Mouse (Mus musculus): ENCODE measurements around the gene Rnf138rt1. TPM values are rescaled to one million over a fixed set of nuclear protein-coding genes. Genes with fewer than 3 reads are reported as not detected.

The Rnf138rt1 gene
- total RNA-seq (2014; rRNA removed; ENCODE audit: low replicate concordance) = not detected in 2 replicates
- polyA plus RNA-seq (2015; fragmentation: Nextera tagmentation; extraction: Ambion mirVana) = 0.10 TPM in 1 of 2 replicates, not detected in the other

GRCm38 (mm10) chrX:163760617-163761434 lies at the start of gene Rnf138rt1:
Rnf138rt1 (minus strand) TSS chrX:163761329.
- no peak for TF ChIP-seq CTCF (IDR thresholded peaks at IDR 0.05; ENCODE audit: low read depth)
- no peak for TF ChIP-seq EP300 (IDR thresholded peaks at IDR 0.05; ENCODE audit: low read depth)
- H3K36me3 ChIP-seq (replicated peaks; ENCODE audit: control insufficient read depth, insufficient read depth, low read length) = no peaks in the 10 kb centered on the region
- ATAC-seq (ENCODE audit: insufficient read depth, low read depth) = no peak
- DNase-seq (ENCODE audit: low spot score) = no peak
- no peaks in the 10 kb centered on the region for H3K27me3 ChIP-seq (ENCODE audit: control insufficient read depth, insufficient read depth, low read length)
- 24% methylated on average over 42 of the region's 42 CpGs for WGBS
- peak within 1 kb of the TSS; percentile 65 for H3K4me2 ChIP-seq (ENCODE audit: low read depth, low read length)
- no peak within 1 kb of the TSS for H3K9ac ChIP-seq (replicated peaks; ENCODE audit: low read depth, low read length)
- H3K4me3 ChIP-seq (ENCODE audit: low read depth, low read length) = peak within 1 kb of the TSS; percentile 37
- no peaks in the 10 kb centered on the region for H3K9me3 ChIP-seq (replicated peaks; ENCODE audit: control insufficient read depth, low read length)
- H3K27ac ChIP-seq (ENCODE audit: low read depth) = no peak within 1 kb of the TSS
- H3K4me1 ChIP-seq (ENCODE audit: control insufficient read depth, insufficient read depth) = no peaks in the 10 kb centered on the region

- 63% methylated on average over 1 of the region's 1 CpGs for WGBS
- Histone ChIP-seq H3K36me3 (replicated peaks; ENCODE audit: control insufficient read depth, insufficient read depth, low read length) (no peaks in the 10 kb centered on the region), H3K9ac (replicated peaks; ENCODE audit: low read depth, low read length) (no peak overlapping the region), H3K4me3 (ENCODE audit: low read depth, low read length) (no peak overlapping the region), H3K4me2 (ENCODE audit: low read depth, low read length) (no peak overlapping the region), H3K27me3 (ENCODE audit: control insufficient read depth, insufficient read depth, low read length) (no peaks in the 10 kb centered on the region), H3K9me3 (replicated peaks; ENCODE audit: control insufficient read depth, low read length) (no peaks in the 10 kb centered on the region), H3K4me1 (ENCODE audit: control insufficient read depth, insufficient read depth) (no peaks in the 10 kb centered on the region), H3K27ac (ENCODE audit: low read depth) (no peak overlapping the region)
- TF ChIP-seq CTCF (IDR thresholded peaks at IDR 0.05; ENCODE audit: low read depth) = no peak
- no peak for TF ChIP-seq EP300 (IDR thresholded peaks at IDR 0.05; ENCODE audit: low read depth)
- no peak for ATAC-seq (ENCODE audit: insufficient read depth, low read depth)
- DNase-seq (ENCODE audit: low spot score) = no peak
Observed at GRCm38 (mm10) chrX:163807270-163807669, 46.1 kb upstream of the Rnf138rt1 start.

GRCm38 (mm10) chrX:163766290-163766689 lies 5.2 kb upstream of the Rnf138rt1 start:
- H3K27me3 ChIP-seq (ENCODE audit: control insufficient read depth, insufficient read depth, low read length) = no peaks in the 10 kb centered on the region
- H3K9me3 ChIP-seq (replicated peaks; ENCODE audit: control insufficient read depth, low read length) = no peaks in the 10 kb centered on the region
- ATAC-seq (ENCODE audit: insufficient read depth, low read depth) (no peak), DNase-seq (ENCODE audit: low spot score) (no peak)
- H3K9ac ChIP-seq (replicated peaks; ENCODE audit: low read depth, low read length) = no peak overlapping the region
- no peaks in the 10 kb centered on the region for H3K36me3 ChIP-seq (replicated peaks; ENCODE audit: control insufficient read depth, insufficient read depth, low read length)
- no peak for TF ChIP-seq EP300 (IDR thresholded peaks at IDR 0.05; ENCODE audit: low read depth)
- TF ChIP-seq CTCF (IDR thresholded peaks at IDR 0.05; ENCODE audit: low read depth) = no peak
- H3K4me1 ChIP-seq (ENCODE audit: control insufficient read depth, insufficient read depth) = no peaks in the 10 kb centered on the region
- no peak overlapping the region for H3K4me3 ChIP-seq (ENCODE audit: low read depth, low read length)
- 52% methylated on average over 3 of the region's 3 CpGs for WGBS
- no peak overlapping the region for H3K27ac ChIP-seq (ENCODE audit: low read depth)
- H3K4me2 ChIP-seq (ENCODE audit: low read depth, low read length) = no peak overlapping the region

- TF ChIP-seq CTCF (IDR thresholded peaks at IDR 0.05; ENCODE audit: low read depth) (no peak), EP300 (IDR thresholded peaks at IDR 0.05; ENCODE audit: low read depth) (no peak)
- no peak for DNase-seq (ENCODE audit: low spot score)
- no peak overlapping the region for H3K27ac ChIP-seq (ENCODE audit: low read depth)
- no peak for ATAC-seq (ENCODE audit: insufficient read depth, low read depth)
- 29% methylated on average over 10 of the region's 10 CpGs for WGBS
- peak overlapping the region; percentile 37 for H3K4me3 ChIP-seq (ENCODE audit: low read depth, low read length)
- no peaks in the 10 kb centered on the region for H3K27me3 ChIP-seq (ENCODE audit: control insufficient read depth, insufficient read depth, low read length)
- H3K4me1 ChIP-seq (ENCODE audit: control insufficient read depth, insufficient read depth) = no peaks in the 10 kb centered on the region
- H3K36me3 ChIP-seq (replicated peaks; ENCODE audit: control insufficient read depth, insufficient read depth, low read length) = no peaks in the 10 kb centered on the region
- no peak overlapping the region for H3K9ac ChIP-seq (replicated peaks; ENCODE audit: low read depth, low read length)
- H3K9me3 ChIP-seq (replicated peaks; ENCODE audit: control insufficient read depth, low read length) = no peaks in the 10 kb centered on the region
- peak overlapping the region; percentile 65 for H3K4me2 ChIP-seq (ENCODE audit: low read depth, low read length)
Observed at GRCm38 (mm10) chrX:163761435-163761828, 303 bp upstream of the Rnf138rt1 start.

- 73% methylated on average over 6 of the region's 6 CpGs for WGBS
Observed at GRCm38 (mm10) chrX:163745996-163746395, 15.1 kb downstream of the Rnf138rt1 start.

More at GRCm38 (mm10) chrX:163745996-163746395, 15.1 kb downstream of the Rnf138rt1 start:
- Histone ChIP-seq H3K4me1 (ENCODE audit: control insufficient read depth, insufficient read depth) (no peaks in the 10 kb centered on the region), H3K9me3 (replicated peaks; ENCODE audit: control insufficient read depth, low read length) (no peaks in the 10 kb centered on the region), H3K4me2 (ENCODE audit: low read depth, low read length) (no peak overlapping the region), H3K9ac (replicated peaks; ENCODE audit: low read depth, low read length) (no peak overlapping the region), H3K27me3 (ENCODE audit: control insufficient read depth, insufficient read depth, low read length) (no peaks in the 10 kb centered on the region), H3K36me3 (replicated peaks; ENCODE audit: control insufficient read depth, insufficient read depth, low read length) (no peaks in the 10 kb centered on the region), H3K4me3 (ENCODE audit: low read depth, low read length) (no peak overlapping the region), H3K27ac (ENCODE audit: low read depth) (no peak overlapping the region)
- DNase-seq (ENCODE audit: low spot score) (no peak), ATAC-seq (ENCODE audit: insufficient read depth, low read depth) (no peak)
- no peak for TF ChIP-seq EP300 (IDR thresholded peaks at IDR 0.05; ENCODE audit: low read depth)
- no peak for TF ChIP-seq CTCF (IDR thresholded peaks at IDR 0.05; ENCODE audit: low read depth)
